Mouse (Mus musculus) lung, postnatal 0 days (tissue): Measurements from ENCODE around the gene Vmn2r75.

Experiments used
- CTCF ChIP-seq: IDR thresholded peaks from 2 replicates; pipeline ENCODE4 v1.5.1; 2016; ENCODE audit warnings: antibody characterized with exemption, mild to moderate bottlenecking
- EP300 ChIP-seq: IDR thresholded peaks from 2 replicates; pipeline ENCODE4 v1.6.1; 2016; ENCODE audit warnings: antibody characterized with exemption, mild to moderate bottlenecking, control low read depth

DNA sequence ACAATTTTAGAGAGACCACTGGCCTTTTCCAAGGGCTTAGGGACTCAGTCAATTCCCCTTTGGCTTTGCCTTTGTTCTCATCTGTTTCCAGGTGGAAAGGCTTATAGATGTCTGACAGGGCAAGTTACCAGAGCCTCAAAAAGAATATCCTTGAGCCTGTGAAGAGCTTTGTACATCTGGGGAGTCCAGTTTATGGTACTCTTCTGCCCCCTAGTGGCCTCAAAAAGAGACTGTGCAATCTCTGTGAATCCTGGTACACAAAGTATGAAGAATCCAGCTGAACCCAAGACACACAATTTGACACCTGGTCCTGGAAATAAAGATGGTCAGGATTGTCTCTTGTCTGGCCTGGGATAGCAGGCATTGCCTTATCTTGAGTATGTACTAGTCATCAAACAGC, 39.8 kb upstream of the Vmn2r75 start:
- TF ChIP-seq CTCF (no peak), EP300 (no peak)
